In the genomic region with DNA sequence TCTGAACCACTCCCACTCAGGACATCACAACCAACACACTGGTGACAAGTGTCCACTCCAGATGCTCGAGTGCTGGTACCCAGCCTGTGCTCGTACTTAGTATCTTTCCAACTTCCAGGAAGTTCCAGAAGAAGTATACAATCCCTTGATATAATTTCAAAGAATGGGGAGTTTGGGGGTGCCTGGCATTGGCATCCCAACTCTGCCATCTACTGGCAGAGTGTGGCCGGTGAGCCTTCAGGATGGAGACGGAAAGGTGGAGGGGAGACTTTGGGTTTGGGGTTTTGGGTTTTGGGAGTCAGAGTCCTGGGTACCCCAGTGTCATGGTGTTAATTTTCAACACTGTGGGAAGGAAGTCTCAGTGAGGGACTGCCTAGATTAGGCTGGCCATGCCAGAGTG, we compare ENCODE assay signal across 11 mouse cellular contexts. TPM values are rescaled to one million over a fixed set of nuclear protein-coding genes. Genes with fewer than 3 reads are reported as not detected.
A peak's percentile ranks its signal among the peaks of the same experiment; 100 is the strongest.
DNase-seq lines count a peak whose midpoint lies in the region; ATAC-seq and TF ChIP-seq lines count a peak whose summit lies in the region.
"Had no signal": no experiment of that assay in that cellular context is flagged by ENCODE, and none has a peak within 500 bp of the region (broad histone marks: within the 10 kb centered on the region; RNA-seq: fewer than 3 reads in every experiment).

No protein-coding gene starts in this region.

- DNase-seq in kidney, postnatal 14 days, result peak; percentile 24
- no peak for DNase-seq in testis, postnatal 14 days (ENCODE audit: low spot score)
- peak; percentile 42 for DNase-seq in stomach, postnatal 0 days (ENCODE audit: low spot score)
- DNase-seq in hindbrain, embryonic 10.5 days (ENCODE audit: low spot score), result no peak
- DNase-seq: adrenal gland, postnatal 25 days had no signal

- TF ChIP-seq CTCF in testis, adult 2 months (IDR thresholded peaks at IDR 0.05; ENCODE audit: control insufficient read depth, insufficient read depth, insufficient replicate concordance, low read depth, low read length), result peak; percentile 25; the same call in 1 of the 2 replicates
- peak; percentile 59 for TF ChIP-seq CTCF in cortical plate, adult 2 months (IDR thresholded peaks at IDR 0.05; ENCODE audit: extremely low read depth, insufficient read depth, low read length)
- TF ChIP-seq CTCF in stomach, postnatal 0 days (IDR thresholded peaks at IDR 0.05; ENCODE audit: low read depth), result peak; percentile 72

- H3K36me3 ChIP-seq in kidney, embryonic 15.5 days, result no peaks in the 10 kb centered on the region
- H3K36me3 ChIP-seq in testis, adult 2 months (ENCODE audit: control insufficient read depth, insufficient read depth, low read length), result no peaks in the 10 kb centered on the region
- no peaks in the 10 kb centered on the region for H3K36me3 ChIP-seq in stomach, postnatal 0 days (ENCODE audit: control insufficient read depth, insufficient read depth, low read length)
- no peaks in the 10 kb centered on the region for H3K36me3 ChIP-seq in hindbrain, embryonic 10.5 days
- H3K36me3 ChIP-seq: heart, embryonic 15.5 days had no signal

- H3K9me3 ChIP-seq in kidney, embryonic 15.5 days (replicated peaks), result no peaks in the 10 kb centered on the region
- H3K9me3 ChIP-seq in stomach, postnatal 0 days (ENCODE audit: control insufficient read depth, low read length), result no peaks in the 10 kb centered on the region
- no peaks in the 10 kb centered on the region for H3K9me3 ChIP-seq in hindbrain, embryonic 10.5 days
- H3K9me3 ChIP-seq: heart, embryonic 15.5 days had no signal

- H3K4me3 ChIP-seq in kidney, embryonic 15.5 days (replicated peaks), result no peak overlapping the region
- no peak overlapping the region for H3K4me3 ChIP-seq in testis, adult 2 months (ENCODE audit: control insufficient read depth, low read depth, low read length)
- no peak overlapping the region for H3K4me3 ChIP-seq in cortical plate, adult 2 months (ENCODE audit: insufficient read depth, low read length)
- no peak overlapping the region for H3K4me3 ChIP-seq in stomach, postnatal 0 days (ENCODE audit: low read depth, low read length)
- H3K4me3 ChIP-seq in hindbrain, embryonic 10.5 days, result no peak overlapping the region
- H3K4me3 ChIP-seq: heart, embryonic 15.5 days had no signal

- no peak for TF ChIP-seq EP300 in stomach, postnatal 0 days (optimal IDR thresholded peaks at IDR 0.05)

- peaks cover 7% of the 10 kb centered on the region for H3K27me3 ChIP-seq in kidney, embryonic 15.5 days
- H3K27me3 ChIP-seq in testis, adult 2 months (ENCODE audit: control insufficient read depth, insufficient read depth, low read length), result no peaks in the 10 kb centered on the region
- no peaks in the 10 kb centered on the region for H3K27me3 ChIP-seq in stomach, postnatal 0 days (ENCODE audit: control insufficient read depth, insufficient read depth, low read length)
- H3K27me3 ChIP-seq in hindbrain, embryonic 10.5 days (ENCODE audit: insufficient read depth, poor library complexity, severe bottlenecking), result peaks cover 9% of the 10 kb centered on the region; the same call in 1 of the 2 replicates

- ATAC-seq in kidney, embryonic 15.5 days (replicated peaks; ENCODE audit: low FRiP score), result no peak
- ATAC-seq in stomach, postnatal 0 days (ENCODE audit: low FRiP score, low TSS enrichment), result no peak

- no peak for TF ChIP-seq POLR2A in testis, adult 2 months (IDR thresholded peaks at IDR 0.05; ENCODE audit: control insufficient read depth, low read depth, low read length)
- TF ChIP-seq POLR2A in cortical plate, adult 2 months (IDR thresholded peaks at IDR 0.05; ENCODE audit: extremely low read depth, insufficient read depth, low read length), result no peak

- no peak overlapping the region for H3K9ac ChIP-seq in kidney, embryonic 15.5 days
- no peak overlapping the region for H3K9ac ChIP-seq in stomach, postnatal 0 days (ENCODE audit: low read length)
- H3K9ac ChIP-seq: heart, embryonic 15.5 days had no signal

- peaks cover 18% of the 10 kb centered on the region for H3K4me1 ChIP-seq in kidney, embryonic 15.5 days
- H3K4me1 ChIP-seq in testis, adult 2 months (ENCODE audit: control insufficient read depth, insufficient read depth, low read length), result peaks cover 13% of the 10 kb centered on the region
- no peaks in the 10 kb centered on the region for H3K4me1 ChIP-seq in cortical plate, adult 2 months (ENCODE audit: control insufficient read depth, insufficient read depth, low read length)
- H3K4me1 ChIP-seq in stomach, postnatal 0 days (replicated peaks; ENCODE audit: control insufficient read depth, insufficient read depth), result no peaks in the 10 kb centered on the region; the same call in 1 of the 2 replicates
- peaks cover 15% of the 10 kb centered on the region for H3K4me1 ChIP-seq in hindbrain, embryonic 10.5 days (replicated peaks)

- H3K4me2 ChIP-seq in kidney, embryonic 15.5 days, result no peak overlapping the region
- H3K4me2 ChIP-seq in stomach, postnatal 0 days (replicated peaks; ENCODE audit: low read depth), result no peak overlapping the region
- H3K4me2 ChIP-seq: heart, embryonic 15.5 days had no signal

- no peak overlapping the region for H3K27ac ChIP-seq in kidney, embryonic 15.5 days
- H3K27ac ChIP-seq in testis, adult 2 months (ENCODE audit: control insufficient read depth, insufficient read depth, low read depth, low read length), result no peak overlapping the region
- no peak overlapping the region for H3K27ac ChIP-seq in cortical plate, adult 2 months (ENCODE audit: insufficient read depth, low read length)
- H3K27ac ChIP-seq in stomach, postnatal 0 days (replicated peaks), result no peak overlapping the region
- H3K27ac ChIP-seq in hindbrain, embryonic 10.5 days, result no peak overlapping the region
- H3K27ac ChIP-seq: heart, embryonic 15.5 days had no signal

- WGBS in kidney, embryonic 15.5 days, result 46% methylated on average over 4 of the region's 4 CpGs
- 31% methylated on average over 4 of the region's 4 CpGs for WGBS in stomach, postnatal 0 days
- 54% methylated on average over 4 of the region's 4 CpGs for WGBS in hindbrain, embryonic 10.5 days

RNA-seq across cellular contexts. Expression of a gene that starts 10.6 kb away (rescaled TPM):
- polyA plus RNA-seq in kidney, embryonic 15.5 days (2015; fragmentation: Nextera tagmentation; extraction: Ambion mirVana), result 0.39 and 0.61 TPM in 2 replicates
- polyA plus RNA-seq in testis, adult 2 months (2012; rRNA removed), result 18.2 and 21.3 TPM in 2 replicates
- polyA plus RNA-seq in cortical plate, adult 2 months (2012; rRNA removed), result 412 and 613 TPM in 2 replicates
- polyA plus RNA-seq in stomach, postnatal 0 days (2015; fragmentation: Nextera tagmentation; extraction: Ambion mirVana), result 0.33 and 0.36 TPM in 2 replicates
- 0.61 and 0.67 TPM in 2 replicates for polyA plus RNA-seq in hindbrain, embryonic 10.5 days (2016; fragmentation: Nextera tagmentation; extraction: Ambion mirVana)

RNA-seq across cellular contexts. Expression of a gene that starts 20.4 kb away (rescaled TPM):
- not detected in 2 replicates for polyA plus RNA-seq in kidney, embryonic 15.5 days (2015; fragmentation: Nextera tagmentation; extraction: Ambion mirVana)
- 0.38 and 1.5 TPM in 2 replicates for polyA plus RNA-seq in testis, adult 2 months (2012; rRNA removed)
- polyA plus RNA-seq in cortical plate, adult 2 months (2012; rRNA removed), result not detected in 2 replicates
- polyA plus RNA-seq in stomach, postnatal 0 days (2015; fragmentation: Nextera tagmentation; extraction: Ambion mirVana), result 0.52 and 0.54 TPM in 2 replicates
- polyA plus RNA-seq in hindbrain, embryonic 10.5 days (2016; fragmentation: Nextera tagmentation; extraction: Ambion mirVana), result not detected in 2 replicates
- polyA plus RNA-seq: heart, embryonic 15.5 days; limb, embryonic 11.5 days; stomach, embryonic 14.5 days had no signal

RNA-seq across cellular contexts. Expression of a gene that starts 23.9 kb away (rescaled TPM):
- polyA plus RNA-seq in kidney, embryonic 15.5 days (2015; fragmentation: Nextera tagmentation; extraction: Ambion mirVana), result 0.12 and 0.19 TPM in 2 replicates
- polyA plus RNA-seq in testis, adult 2 months (2012; rRNA removed), result 0.08 and 0.41 TPM in 2 replicates
- polyA plus RNA-seq in cortical plate, adult 2 months (2012; rRNA removed), result 0.15 and 0.83 TPM in 2 replicates
- polyA plus RNA-seq in stomach, postnatal 0 days (2015; fragmentation: Nextera tagmentation; extraction: Ambion mirVana), result 0.05 and 0.07 TPM in 2 replicates
- polyA plus RNA-seq in hindbrain, embryonic 10.5 days (2016; fragmentation: Nextera tagmentation; extraction: Ambion mirVana), result 0.11 TPM in 1 of 2 replicates, not detected in the other
- polyA plus RNA-seq: heart, embryonic 15.5 days; limb, embryonic 11.5 days had no signal

RNA-seq across cellular contexts. Expression of a gene that starts 39.8 kb away (rescaled TPM):
- polyA plus RNA-seq in kidney, embryonic 15.5 days (2015; fragmentation: Nextera tagmentation; extraction: Ambion mirVana), result not detected in 2 replicates
- polyA plus RNA-seq in testis, adult 2 months (2012; rRNA removed), result not detected in 2 replicates
- not detected in 2 replicates for polyA plus RNA-seq in cortical plate, adult 2 months (2012; rRNA removed)
- polyA plus RNA-seq in stomach, postnatal 0 days (2015; fragmentation: Nextera tagmentation; extraction: Ambion mirVana), result 0.45 and 1.6 TPM in 2 replicates
- polyA plus RNA-seq in hindbrain, embryonic 10.5 days (2016; fragmentation: Nextera tagmentation; extraction: Ambion mirVana), result not detected in 2 replicates
- polyA plus RNA-seq: heart, embryonic 15.5 days; limb, embryonic 11.5 days; stomach, embryonic 14.5 days had no signal

RNA-seq across cellular contexts. Expression of a gene that starts 42.7 kb away (rescaled TPM):
- polyA plus RNA-seq in kidney, embryonic 15.5 days (2015; fragmentation: Nextera tagmentation; extraction: Ambion mirVana), result not detected in 2 replicates
- polyA plus RNA-seq in testis, adult 2 months (2012; rRNA removed), result 0.55 and 0.62 TPM in 2 replicates
- 0.02 TPM in 1 of 2 replicates, not detected in the other for polyA plus RNA-seq in cortical plate, adult 2 months (2012; rRNA removed)
- 0.04 and 0.06 TPM in 2 replicates for polyA plus RNA-seq in stomach, postnatal 0 days (2015; fragmentation: Nextera tagmentation; extraction: Ambion mirVana)
- not detected in 2 replicates for polyA plus RNA-seq in hindbrain, embryonic 10.5 days (2016; fragmentation: Nextera tagmentation; extraction: Ambion mirVana)
- polyA plus RNA-seq: heart, embryonic 15.5 days; limb, embryonic 11.5 days; stomach, embryonic 14.5 days had no signal

Comparison
In these comparisons a context has a peak if more than half of its experiments do, and no peak if none do; other contexts are left out.
1. DNase-seq: peak in kidney, postnatal 14 days (single experiment) and stomach, postnatal 0 days (single experiment); none in testis, postnatal 14 days (single experiment) and hindbrain, embryonic 10.5 days (single experiment).
2. RNA of a gene that starts 10.6 kb away (polyA plus RNA-seq): 412 to 613 TPM in cortical plate, adult 2 months; 18.2 to 21.3 TPM in testis, adult 2 months, 0.61 to 0.67 TPM in hindbrain, embryonic 10.5 days, 0.39 to 0.61 TPM in kidney, embryonic 15.5 days and 0.33 to 0.36 TPM in stomach, postnatal 0 days; every median in the first group is over 10 times any median in the second.
3. Peak in every context shown above with its lines, with median percentiles within 50 percentile points of each other: CTCF ChIP-seq.